Mouse (Mus musculus): Measurements from ENCODE around the gene D6Ertd527e.

D6Ertd527e gene

GRCm38 (mm10) chr6:87104123-87104796 lies at the start of gene D6Ertd527e:
D6Ertd527e (plus strand) TSS chr6:87104746.
- peak; percentile 70 for DNase-seq

DNA sequence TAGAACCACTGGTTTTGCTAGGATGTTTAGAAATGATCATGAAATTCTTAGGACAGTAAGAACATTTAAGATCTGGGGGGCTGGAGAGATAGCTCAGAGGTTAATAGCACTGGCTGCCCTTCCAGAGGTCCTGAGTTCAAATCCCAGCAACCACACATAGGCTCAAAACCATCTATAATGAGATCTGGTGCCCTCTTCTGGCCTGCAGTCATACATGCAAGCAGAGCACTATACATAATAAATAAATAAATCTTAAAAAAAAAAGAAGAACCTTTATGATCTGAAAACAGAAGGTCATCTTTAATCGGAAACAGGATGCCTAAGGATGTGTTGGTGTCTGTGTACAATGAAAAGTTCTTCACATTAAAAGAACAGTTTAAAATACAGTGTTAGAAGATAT lies 44.8 kb upstream of the D6Ertd527e start:
- DNase-seq, result peak; percentile 22

- peak; percentile 76 for DNase-seq
Observed at GRCm38 (mm10) chr6:87063586-87063985, 41.0 kb upstream of the D6Ertd527e start.

DNA sequence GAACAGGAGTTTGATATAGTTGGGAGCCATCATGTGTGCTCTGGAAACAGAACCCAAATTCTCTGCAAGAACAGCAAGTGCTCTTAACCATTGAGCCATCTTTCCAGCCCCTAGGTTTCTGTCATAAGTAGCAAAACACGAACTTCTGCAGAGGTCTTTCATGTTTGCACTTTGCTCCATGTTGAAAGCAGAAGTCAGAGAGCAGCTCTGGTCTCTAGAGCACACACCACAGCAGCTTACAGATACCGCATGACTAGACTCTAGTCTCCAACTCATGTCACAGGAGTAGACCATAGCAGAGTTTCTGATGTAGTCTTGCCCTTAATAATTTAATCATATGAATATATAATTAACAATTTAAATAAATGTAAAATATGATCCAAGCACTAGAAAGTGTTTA lies 36.3 kb upstream of the D6Ertd527e start:
- no peak for DNase-seq

DNA sequence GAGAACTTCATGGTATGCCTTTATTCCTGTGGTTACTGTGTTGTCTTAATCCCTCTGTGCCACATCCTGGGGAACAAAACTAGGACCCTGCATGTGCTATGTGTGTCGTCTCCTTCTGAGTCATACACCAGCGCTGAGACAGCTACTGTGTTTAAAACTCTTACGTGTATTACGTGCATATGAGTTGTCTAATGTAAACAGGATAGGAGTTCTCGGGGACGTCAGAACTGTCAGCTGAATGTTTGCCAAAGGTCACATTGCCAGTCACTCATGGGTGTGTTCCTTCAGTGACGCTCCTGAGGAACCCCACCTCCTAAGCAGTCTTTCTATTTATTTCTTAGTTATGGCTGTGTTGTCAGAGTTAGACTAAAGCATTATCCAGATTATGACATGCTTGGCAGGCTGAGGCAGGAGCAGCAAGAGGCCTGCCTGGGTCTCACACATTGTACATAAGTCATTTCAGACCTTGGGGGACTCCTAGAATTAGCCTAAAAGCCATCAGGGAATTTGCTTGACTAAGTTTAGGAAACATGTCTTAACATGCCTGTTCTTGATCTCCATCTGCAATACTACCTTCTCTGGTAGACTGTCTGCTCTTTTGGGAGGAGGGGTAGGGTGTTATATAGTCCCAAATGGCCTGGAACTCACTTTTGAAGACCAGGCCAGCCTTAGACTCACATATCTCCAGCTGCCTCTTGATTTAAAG lies 35.2 kb upstream of the D6Ertd527e start:
- DNase-seq, result peak; percentile 83

DNA sequence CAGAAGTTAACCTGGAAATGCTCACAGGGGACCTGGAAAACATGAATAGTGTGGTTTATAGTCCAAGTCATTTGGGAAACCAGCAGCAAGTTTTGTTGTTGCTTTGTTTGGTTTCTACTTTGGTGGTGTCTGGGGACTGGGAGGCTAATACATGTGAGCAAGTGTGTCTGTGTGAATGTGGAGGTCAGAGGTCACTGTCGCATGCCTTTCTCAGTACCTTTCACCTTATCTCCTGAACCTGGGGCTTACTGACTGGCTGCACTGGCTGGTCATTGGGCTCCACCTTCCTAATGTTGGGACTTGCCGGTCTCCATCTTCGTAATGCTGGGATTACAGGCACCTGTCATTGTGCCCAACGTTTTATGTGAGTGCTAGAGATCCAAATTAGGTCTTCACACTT lies 33.9 kb upstream of the D6Ertd527e start:
- peak; percentile 78 for DNase-seq

GRCm38 (mm10) chr6:87072759-87073158 lies 31.8 kb upstream of the D6Ertd527e start:
- DNase-seq, result no peak

DNA sequence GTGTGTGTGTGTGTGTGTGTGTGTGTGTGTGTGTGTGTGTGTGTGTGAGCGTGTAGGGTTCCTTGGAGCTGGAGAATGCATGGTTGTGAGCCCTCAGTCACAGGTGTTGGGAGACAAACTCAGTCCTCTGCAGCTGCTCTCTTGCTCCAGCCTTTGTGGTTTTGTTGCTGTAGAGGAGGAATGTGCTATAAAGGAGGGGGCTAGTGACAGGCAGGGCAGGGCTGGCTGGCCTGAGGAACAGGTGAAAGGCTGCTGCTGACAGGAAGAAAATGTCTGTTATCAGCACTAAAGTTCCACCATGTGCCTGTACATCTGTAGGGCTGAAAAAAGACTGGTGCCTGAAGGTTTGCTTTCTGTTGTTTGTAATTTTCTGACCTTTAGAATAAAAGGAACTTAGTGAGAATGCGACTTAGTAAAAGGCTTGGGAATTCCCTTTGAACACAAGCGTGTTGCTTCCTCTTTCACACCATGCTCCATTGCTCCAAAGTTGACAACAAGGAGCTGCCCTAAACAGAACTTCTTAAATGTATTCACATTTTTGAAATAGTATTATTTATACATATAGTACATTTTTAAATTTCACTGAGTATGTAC lies 29.4 kb upstream of the D6Ertd527e start:
- peak; percentile 87 for DNase-seq

- DNase-seq, result no peak
Observed at GRCm38 (mm10) chr6:87079457-87079856, 25.1 kb upstream of the D6Ertd527e start.

- peak; percentile 64 for DNase-seq
Observed at GRCm38 (mm10) chr6:87085026-87085425, 19.5 kb upstream of the D6Ertd527e start.

- peak; percentile 78 for DNase-seq
Observed at GRCm38 (mm10) chr6:87088356-87088755, 16.2 kb upstream of the D6Ertd527e start.

DNA sequence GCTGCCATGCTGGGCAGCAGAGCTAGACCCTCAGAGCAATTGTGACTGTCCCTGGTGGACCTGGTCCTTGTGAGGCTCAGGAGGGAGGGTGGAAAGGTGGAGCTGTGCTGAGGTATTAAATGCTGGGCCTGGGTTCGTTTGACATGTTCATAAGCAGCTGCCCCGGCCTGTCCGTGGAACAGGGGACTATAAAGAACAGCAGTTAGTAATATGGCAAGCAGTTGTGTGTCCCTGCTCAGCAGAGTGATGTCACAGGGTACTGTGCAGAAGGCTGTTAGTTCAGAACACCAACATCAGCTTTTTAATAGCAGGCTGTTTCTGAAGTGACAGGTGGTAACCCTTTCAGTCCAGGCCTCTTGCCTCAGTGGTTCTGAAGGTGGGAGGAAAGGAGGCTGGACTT lies 13.7 kb upstream of the D6Ertd527e start:
- peak; percentile 63 for DNase-seq

- peak; percentile 82 for DNase-seq
Observed at GRCm38 (mm10) chr6:87092476-87092875, 12.1 kb upstream of the D6Ertd527e start.

GRCm38 (mm10) chr6:87093631-87094030 lies 10.9 kb upstream of the D6Ertd527e start:
- DNase-seq, result peak; percentile 52

GRCm38 (mm10) chr6:87099261-87099660 lies 5.3 kb upstream of the D6Ertd527e start:
- DNase-seq, result peak; percentile 64

- peak; percentile 86 for DNase-seq
Observed at GRCm38 (mm10) chr6:87099671-87100296, 4.8 kb upstream of the D6Ertd527e start.

GRCm38 (mm10) chr6:87100297-87101020 lies 4.1 kb upstream of the D6Ertd527e start:
- DNase-seq, result peak; percentile 87

DNA sequence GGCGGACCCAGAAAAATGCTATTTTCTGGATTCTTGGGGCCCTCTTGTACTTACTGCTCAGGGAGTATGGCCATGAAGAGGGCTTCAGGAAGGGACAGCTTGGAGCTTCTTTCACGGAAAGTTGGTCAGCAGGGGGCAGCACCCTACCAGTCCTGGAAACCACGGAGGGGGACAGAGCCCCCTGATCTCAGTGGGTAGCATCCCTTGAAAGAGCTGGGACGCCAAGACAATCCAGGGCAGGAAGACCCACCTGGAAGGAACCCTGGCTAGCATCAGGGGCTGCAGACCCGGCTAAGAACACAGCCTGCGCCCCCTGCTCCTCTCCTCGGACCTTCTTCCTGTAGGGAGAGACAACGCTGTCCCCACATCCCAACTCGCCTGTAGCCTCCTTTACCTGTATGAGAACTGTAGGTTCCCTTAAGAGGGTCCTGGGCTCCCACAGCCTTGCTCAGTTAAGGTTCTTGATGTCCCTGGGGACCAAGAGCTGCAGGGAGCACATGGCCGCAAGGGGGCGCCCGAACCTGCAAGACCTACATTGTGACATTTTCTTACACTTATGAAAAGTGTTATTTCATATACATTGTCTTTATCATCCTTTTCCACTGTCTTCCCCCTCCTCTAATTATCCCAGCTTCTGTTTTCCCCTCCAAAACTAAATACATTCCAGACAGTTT lies 3.1 kb upstream of the D6Ertd527e start:
- DNase-seq, result peak; percentile 96

DNA sequence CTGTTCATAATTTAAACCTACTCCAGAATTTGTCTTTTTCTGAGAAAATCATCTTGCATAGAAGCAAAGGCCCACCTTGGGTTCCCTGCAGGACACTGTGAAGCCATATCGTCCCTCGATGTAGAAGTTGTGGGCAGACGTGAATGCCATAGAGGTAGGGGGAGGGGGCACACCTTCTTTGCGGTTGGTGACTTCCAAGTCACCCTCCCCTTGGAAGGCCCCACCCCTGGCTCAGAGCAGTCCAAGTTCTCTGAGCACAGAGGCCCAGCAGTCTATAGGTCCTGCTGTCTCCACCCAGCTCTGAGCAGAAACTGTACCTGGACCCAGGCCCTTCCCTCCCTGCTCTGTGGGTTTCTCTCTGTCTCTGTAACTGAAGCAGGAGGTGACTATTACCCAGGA lies 2.6 kb upstream of the D6Ertd527e start:
- DNase-seq, result no peak

DNA sequence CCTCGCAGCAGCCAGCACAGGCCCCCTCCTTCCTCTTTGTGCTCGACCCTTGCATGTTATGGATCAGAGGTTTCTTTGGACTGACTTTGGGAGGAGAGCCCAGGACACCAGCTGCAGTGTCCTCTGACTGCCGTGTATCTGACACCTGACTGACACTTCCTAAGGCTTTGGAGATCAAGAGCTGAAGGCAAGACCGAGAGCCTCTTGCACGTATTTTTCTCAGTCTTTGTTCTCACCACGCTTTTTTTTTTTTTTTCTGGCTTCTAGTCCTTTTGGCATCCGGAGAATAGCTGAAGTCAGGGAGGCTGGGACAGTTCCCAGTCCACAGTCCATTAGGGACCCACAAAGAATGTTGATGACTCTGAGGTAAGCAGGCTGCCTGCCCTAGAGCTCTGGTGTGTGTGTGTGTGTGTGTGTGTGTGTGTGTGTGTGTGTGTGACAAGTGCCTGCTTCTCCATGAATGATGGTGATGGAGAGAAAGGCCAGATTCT lies 2.1 kb upstream of the D6Ertd527e start:
- peak; percentile 92 for DNase-seq

DNA sequence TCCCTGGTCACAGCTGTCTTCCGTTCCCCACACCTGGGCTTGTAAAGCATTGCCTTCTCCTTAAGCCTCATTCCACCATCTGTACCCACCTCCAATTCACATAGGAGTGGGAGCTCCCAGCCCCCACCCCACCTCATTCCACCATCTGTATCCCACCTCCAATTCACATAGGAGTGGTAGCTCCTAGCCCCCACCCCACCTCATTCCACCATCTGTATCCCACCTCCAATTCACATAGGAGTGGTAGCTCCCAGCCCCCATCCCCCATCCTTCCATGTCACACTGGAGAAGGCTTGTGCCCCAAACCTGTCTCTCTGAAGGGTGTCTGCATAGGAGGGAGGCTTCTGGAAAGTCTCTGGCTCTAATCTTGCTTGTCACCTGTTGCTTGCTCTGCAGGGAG lies 1.2 kb upstream of the D6Ertd527e start:
- DNase-seq, result peak; percentile 81

GRCm38 (mm10) chr6:87111493-87111892 lies 6.9 kb downstream of the D6Ertd527e start:
- peak; percentile 86 for DNase-seq

Data from heart, adult 11 months (tissue).